Mouse (Mus musculus): ENCODE measurements around the gene Ryr3. TPM values are rescaled to one million over a fixed set of nuclear protein-coding genes. Genes with fewer than 3 reads are reported as not detected.

Ryr3 gene
- total RNA-seq, 1 experiment, result 5.4 TPM

- Histone ChIP-seq H3K4me3 (ENCODE audit: insufficient read depth in 1 of 2, low read depth in 1 of 2, low read length in 2 of 2, poor library complexity in 1 of 2, severe bottlenecking in 1 of 2) (no peak overlapping the region), H3K36me3 (ENCODE audit: control insufficient read depth, insufficient read depth, low read length, poor library complexity, severe bottlenecking) (no peaks in the 10 kb centered on the region), H3K4me1 (ENCODE audit: control insufficient read depth in 2 of 2, insufficient read depth in 2 of 2, low read length in 2 of 2, poor library complexity in 1 of 2) (no peaks in the 10 kb centered on the region), H3K9ac (ENCODE audit: insufficient read depth, low read depth, low read length, poor library complexity, severe bottlenecking) (no peak overlapping the region), H3K9me3 (ENCODE audit: control insufficient read depth, insufficient read depth, low read depth, low read length) (no peaks in the 10 kb centered on the region), H3K27ac (ENCODE audit: insufficient read depth, low read depth, low read length, poor library complexity, severe bottlenecking) (no peak overlapping the region)
- no peak for DNase-seq (ENCODE audit: low read depth, low spot score)
- TF ChIP-seq CHD2 (IDR thresholded peaks at IDR 0.05; ENCODE audit: low read depth, low read length) (no peak), ZNF384 (IDR thresholded peaks at IDR 0.05; ENCODE audit: low read depth, low read length) (no peak), HCFC1 (IDR thresholded peaks at IDR 0.05; ENCODE audit: borderline replicate concordance, insufficient read depth, low read length) (no peak), MAFK (IDR thresholded peaks at IDR 0.05; ENCODE audit: insufficient read depth, low read depth, low read length) (no peak), ZC3H11A (IDR thresholded peaks at IDR 0.05; ENCODE audit: borderline replicate concordance, low read depth, low read length) (no peak)
- in situ Hi-C loops (cut with MboI; ENCODE audit: low sequenced_read_pairs in 2 of 2, unreplicated experiment in 2 of 2), result loop anchor here in 1 of 2 experiments (25.0 kb wide), 1 partner anchor 656 kb away; no protein-coding TSS in a partner anchor
Measured at GRCm38 (mm10) chr2:112781631-112782030, 435.3 kb downstream of the Ryr3 start.

DNA sequence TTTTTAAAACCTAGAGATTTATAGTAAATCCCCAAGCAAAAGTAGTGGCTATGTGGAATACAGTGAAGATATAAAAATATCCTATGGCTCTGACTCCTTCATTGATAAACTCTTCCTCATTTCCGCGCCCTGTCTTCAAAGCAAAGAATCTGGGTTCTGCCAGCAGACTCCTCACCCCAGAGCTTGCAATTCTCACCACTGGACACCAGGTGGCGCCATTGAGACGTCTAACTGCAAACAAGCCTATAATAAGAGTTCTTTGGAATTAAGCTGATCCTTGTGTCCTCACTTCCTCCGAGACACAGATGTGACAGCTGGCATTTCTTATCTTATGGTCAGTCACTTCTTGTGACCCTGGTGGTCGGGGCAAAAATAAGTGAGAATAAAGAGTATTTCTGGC lies 442.1 kb downstream of the Ryr3 start:
- Histone ChIP-seq H3K4me1 (ENCODE audit: control insufficient read depth in 2 of 2, insufficient read depth in 2 of 2, low read length in 2 of 2, poor library complexity in 1 of 2) (no peaks in the 10 kb centered on the region), H3K36me3 (ENCODE audit: control insufficient read depth, insufficient read depth, low read length, poor library complexity, severe bottlenecking) (no peaks in the 10 kb centered on the region), H3K27ac (ENCODE audit: insufficient read depth, low read depth, low read length, poor library complexity, severe bottlenecking) (no peak overlapping the region), H3K4me3 (ENCODE audit: insufficient read depth in 1 of 2, low read depth in 1 of 2, low read length in 2 of 2, poor library complexity in 1 of 2, severe bottlenecking in 1 of 2) (no peak overlapping the region), H3K9me3 (ENCODE audit: control insufficient read depth, insufficient read depth, low read depth, low read length) (no peaks in the 10 kb centered on the region), H3K9ac (ENCODE audit: insufficient read depth, low read depth, low read length, poor library complexity, severe bottlenecking) (no peak overlapping the region)
- TF ChIP-seq ZNF384 (IDR thresholded peaks at IDR 0.05; ENCODE audit: low read depth, low read length) (no peak), CHD2 (IDR thresholded peaks at IDR 0.05; ENCODE audit: low read depth, low read length) (no peak), MAFK (IDR thresholded peaks at IDR 0.05; ENCODE audit: insufficient read depth, low read depth, low read length) (no peak), HCFC1 (IDR thresholded peaks at IDR 0.05; ENCODE audit: borderline replicate concordance, insufficient read depth, low read length) (no peak), ZC3H11A (IDR thresholded peaks at IDR 0.05; ENCODE audit: borderline replicate concordance, low read depth, low read length) (peak; percentile 39; the same call in 1 of the 2 replicates)
- in situ Hi-C loops (cut with MboI; ENCODE audit: low sequenced_read_pairs in 2 of 2, unreplicated experiment in 2 of 2), result loop anchor here in 1 of 2 experiments (25.0 kb wide), 1 partner anchor 663 kb away; no protein-coding TSS in a partner anchor
- DNase-seq (ENCODE audit: low read depth, low spot score), result peak; percentile 70

DNA sequence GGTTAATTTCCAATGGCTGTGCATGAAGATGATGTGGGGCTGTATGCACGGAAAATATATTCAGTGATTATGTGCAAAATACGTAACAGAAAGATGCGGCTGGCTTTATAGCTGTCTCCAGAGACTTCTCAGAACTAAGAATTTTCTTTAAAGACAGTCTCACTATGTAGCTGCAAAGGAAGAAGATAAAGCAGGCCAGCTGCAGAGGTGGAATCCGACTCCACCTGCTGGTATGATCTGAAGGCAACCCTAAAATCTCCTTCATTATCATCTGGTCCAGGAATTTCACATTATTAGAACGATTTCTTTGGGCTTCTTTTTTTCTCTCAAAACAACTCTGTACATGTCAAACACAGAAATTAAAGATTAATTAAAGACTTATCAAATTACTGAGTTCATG lies 449.2 kb downstream of the Ryr3 start:
- no peaks in the 10 kb centered on the region for H3K9me3 ChIP-seq (ENCODE audit: control insufficient read depth, insufficient read depth, low read depth, low read length)
- in situ Hi-C loops (cut with MboI; ENCODE audit: low sequenced_read_pairs in 2 of 2, unreplicated experiment in 2 of 2), result no loop called here
- H3K9ac ChIP-seq (ENCODE audit: insufficient read depth, low read depth, low read length, poor library complexity, severe bottlenecking), result no peak overlapping the region
- H3K36me3 ChIP-seq (ENCODE audit: control insufficient read depth, insufficient read depth, low read length, poor library complexity, severe bottlenecking), result no peaks in the 10 kb centered on the region
- no peak overlapping the region for H3K4me3 ChIP-seq (ENCODE audit: insufficient read depth in 1 of 2, low read depth in 1 of 2, low read length in 2 of 2, poor library complexity in 1 of 2, severe bottlenecking in 1 of 2)
- TF ChIP-seq MAFK (IDR thresholded peaks at IDR 0.05; ENCODE audit: insufficient read depth, low read depth, low read length), result no peak
- no peak for TF ChIP-seq CHD2 (IDR thresholded peaks at IDR 0.05; ENCODE audit: low read depth, low read length)
- TF ChIP-seq HCFC1 (IDR thresholded peaks at IDR 0.05; ENCODE audit: borderline replicate concordance, insufficient read depth, low read length), result no peak
- no peak for TF ChIP-seq ZNF384 (IDR thresholded peaks at IDR 0.05; ENCODE audit: low read depth, low read length)
- no peak for TF ChIP-seq ZC3H11A (IDR thresholded peaks at IDR 0.05; ENCODE audit: borderline replicate concordance, low read depth, low read length)
- no peak for DNase-seq (ENCODE audit: low read depth, low spot score)
- no peak overlapping the region for H3K27ac ChIP-seq (ENCODE audit: insufficient read depth, low read depth, low read length, poor library complexity, severe bottlenecking)
- H3K4me1 ChIP-seq (ENCODE audit: control insufficient read depth in 2 of 2, insufficient read depth in 2 of 2, low read length in 2 of 2, poor library complexity in 1 of 2), result peaks cover 0 to 3% of the 10 kb centered on the region in 2 experiments; a peak in 1 of 4 replicates

DNA sequence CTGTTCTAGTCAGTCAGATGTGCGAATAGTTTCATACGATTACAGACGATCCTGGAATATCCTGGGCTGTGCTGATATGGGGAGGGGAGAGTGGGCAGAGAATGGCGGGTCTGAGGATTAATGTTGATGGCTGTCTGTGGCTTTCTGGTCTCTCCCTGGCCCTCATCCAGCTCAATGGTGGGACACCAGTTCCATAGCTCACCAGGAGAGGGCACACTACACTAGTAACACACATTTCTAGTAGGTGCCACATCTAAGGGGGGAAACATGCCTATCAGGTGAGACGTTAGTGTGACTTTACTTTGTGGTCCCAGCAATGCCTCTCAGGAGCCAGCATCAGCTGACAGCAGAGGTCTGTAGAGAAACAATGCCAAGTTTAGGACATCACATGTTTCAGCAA lies 451.9 kb downstream of the Ryr3 start:
- H3K9ac ChIP-seq (ENCODE audit: insufficient read depth, low read depth, low read length, poor library complexity, severe bottlenecking), result no peak overlapping the region
- no peak overlapping the region for H3K27ac ChIP-seq (ENCODE audit: insufficient read depth, low read depth, low read length, poor library complexity, severe bottlenecking)
- H3K4me1 ChIP-seq (ENCODE audit: control insufficient read depth in 2 of 2, insufficient read depth in 2 of 2, low read length in 2 of 2, poor library complexity in 1 of 2), result peaks cover 0 to 3% of the 10 kb centered on the region in 2 experiments; a peak in 1 of 4 replicates
- H3K36me3 ChIP-seq (ENCODE audit: control insufficient read depth, insufficient read depth, low read length, poor library complexity, severe bottlenecking), result no peaks in the 10 kb centered on the region
- H3K9me3 ChIP-seq (ENCODE audit: control insufficient read depth, insufficient read depth, low read depth, low read length), result no peaks in the 10 kb centered on the region
- peak; percentile 53 for DNase-seq (ENCODE audit: low read depth, low spot score)
- H3K4me3 ChIP-seq (ENCODE audit: insufficient read depth in 1 of 2, low read depth in 1 of 2, low read length in 2 of 2, poor library complexity in 1 of 2, severe bottlenecking in 1 of 2), result no peak overlapping the region
- TF ChIP-seq CHD2 (IDR thresholded peaks at IDR 0.05; ENCODE audit: low read depth, low read length) (no peak), HCFC1 (IDR thresholded peaks at IDR 0.05; ENCODE audit: borderline replicate concordance, insufficient read depth, low read length) (no peak), ZNF384 (IDR thresholded peaks at IDR 0.05; ENCODE audit: low read depth, low read length) (no peak)
- in situ Hi-C loops (cut with MboI; ENCODE audit: low sequenced_read_pairs in 2 of 2, unreplicated experiment in 2 of 2), result no loop called here

DNA sequence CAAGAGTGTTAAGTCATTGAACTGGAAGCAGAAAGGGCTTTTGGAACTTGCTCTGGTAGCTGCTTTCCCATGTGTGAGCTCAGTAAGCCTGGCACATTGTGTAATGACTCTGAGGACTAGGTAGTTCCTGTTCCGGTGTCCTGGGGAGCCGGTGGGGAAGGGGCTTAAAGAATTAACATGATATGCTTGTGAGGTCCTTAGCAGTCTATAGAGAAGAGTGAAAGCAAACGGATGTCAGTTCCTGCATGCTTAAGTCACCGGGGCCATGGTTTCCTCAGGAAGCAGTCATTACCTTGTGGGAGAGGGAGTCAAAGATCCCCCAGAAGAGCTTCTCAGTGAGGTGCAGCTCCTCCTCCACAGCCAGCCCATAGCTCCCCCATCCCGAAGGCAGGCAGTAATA lies 452.6 kb downstream of the Ryr3 start:
- no peak for DNase-seq (ENCODE audit: low read depth, low spot score)
- H3K27ac ChIP-seq (ENCODE audit: insufficient read depth, low read depth, low read length, poor library complexity, severe bottlenecking), result no peak overlapping the region
- TF ChIP-seq HCFC1 (IDR thresholded peaks at IDR 0.05; ENCODE audit: borderline replicate concordance, insufficient read depth, low read length), result no peak
- TF ChIP-seq ZC3H11A (IDR thresholded peaks at IDR 0.05; ENCODE audit: borderline replicate concordance, low read depth, low read length), result no peak
- TF ChIP-seq CHD2 (IDR thresholded peaks at IDR 0.05; ENCODE audit: low read depth, low read length), result no peak
- TF ChIP-seq ZNF384 (IDR thresholded peaks at IDR 0.05; ENCODE audit: low read depth, low read length), result no peak
- no peak for TF ChIP-seq MAFK (IDR thresholded peaks at IDR 0.05; ENCODE audit: insufficient read depth, low read depth, low read length)
- H3K4me3 ChIP-seq (ENCODE audit: insufficient read depth in 1 of 2, low read depth in 1 of 2, low read length in 2 of 2, poor library complexity in 1 of 2, severe bottlenecking in 1 of 2), result no peak overlapping the region
- H3K9me3 ChIP-seq (ENCODE audit: control insufficient read depth, insufficient read depth, low read depth, low read length), result no peaks in the 10 kb centered on the region
- no peaks in the 10 kb centered on the region for H3K36me3 ChIP-seq (ENCODE audit: control insufficient read depth, insufficient read depth, low read length, poor library complexity, severe bottlenecking)
- in situ Hi-C loops (cut with MboI; ENCODE audit: low sequenced_read_pairs in 2 of 2, unreplicated experiment in 2 of 2), result no loop called here
- H3K4me1 ChIP-seq (ENCODE audit: control insufficient read depth in 2 of 2, insufficient read depth in 2 of 2, low read length in 2 of 2, poor library complexity in 1 of 2), result peaks cover 0 to 3% of the 10 kb centered on the region in 2 experiments; a peak in 1 of 4 replicates
- no peak overlapping the region for H3K9ac ChIP-seq (ENCODE audit: insufficient read depth, low read depth, low read length, poor library complexity, severe bottlenecking)
